Mouse (Mus musculus) embryo, embryonic 11 days (tissue): ENCODE results near the gene Slco2b1.
A peak's percentile ranks its signal among the peaks of the same experiment; 100 is the strongest.

Experiments
- DNase-seq: peaks from one replicate; pipeline ENCODE4 v3.0.0-alpha.2; 2015

The Slco2b1 gene

GRCm38 (mm10) chr7:99644701-99645100 lies 66.4 kb downstream of the Slco2b1 start:
- DNase-seq = no peak

GRCm38 (mm10) chr7:99642078-99642477 lies 69.1 kb downstream of the Slco2b1 start:
- DNase-seq = no peak

GRCm38 (mm10) chr7:99641245-99641644 lies 69.9 kb downstream of the Slco2b1 start:
- DNase-seq = no peak

- no peak for DNase-seq
Measured at GRCm38 (mm10) chr7:99633966-99634665, 77.0 kb downstream of the Slco2b1 start.

- DNase-seq = peak; percentile 63
Measured at GRCm38 (mm10) chr7:99632286-99632685, 78.9 kb downstream of the Slco2b1 start.

GRCm38 (mm10) chr7:99627366-99627765 lies 83.8 kb downstream of the Slco2b1 start:
- no peak for DNase-seq

GRCm38 (mm10) chr7:99626376-99627270 lies 84.5 kb downstream of the Slco2b1 start, which contains the start of gene Tpbgl:
TSS of gene Tpbgl (minus strand) at chr7:99627103.
- peak; percentile 64 for DNase-seq

GRCm38 (mm10) chr7:99625722-99626375 lies 85.3 kb downstream of the Slco2b1 start:
- peak; percentile 91 for DNase-seq

- peak; percentile 65 for DNase-seq
Measured at GRCm38 (mm10) chr7:99618860-99619259, 92.3 kb downstream of the Slco2b1 start.

- DNase-seq = no peak
Measured at GRCm38 (mm10) chr7:99618264-99618663, 92.9 kb downstream of the Slco2b1 start.
